Mouse (Mus musculus): ENCODE measurements around the gene Cacna1e. TPM values are rescaled to one million over a fixed set of nuclear protein-coding genes. Genes with fewer than 3 reads are reported as not detected.

Cacna1e gene
- polyA plus RNA-seq, 1 experiment from 2014 or later, result 0.39 TPM

DNA sequence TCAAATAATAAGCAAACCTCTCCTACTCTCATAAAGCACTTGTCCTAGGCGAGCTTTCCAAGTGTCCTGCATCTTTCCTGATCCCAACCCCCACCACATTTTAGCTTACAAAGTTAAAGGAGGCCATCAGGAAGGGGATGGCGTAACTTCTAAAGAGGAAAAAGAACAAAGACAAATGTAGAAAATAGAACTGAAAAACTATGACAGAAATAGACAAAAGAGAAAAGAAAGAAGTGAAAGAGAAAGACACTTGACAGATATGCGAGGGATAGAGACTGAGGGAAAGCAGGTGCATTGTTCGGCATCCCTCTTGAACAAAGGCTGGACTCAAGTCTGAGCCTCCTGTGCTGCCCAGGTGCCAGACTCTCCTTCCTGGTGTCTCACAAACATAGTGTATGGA is 246.5 kb downstream of the Cacna1e start:
- WGBS, result 67% methylated on average over 4 of the region's 4 CpGs
- Histone ChIP-seq H3K4me2 (replicated peaks; ENCODE audit: low read depth) (no peak overlapping the region), H3K27me3 (ENCODE audit: control insufficient read depth, insufficient read depth, low read length) (no peaks in the 10 kb centered on the region), H3K9ac (ENCODE audit: low read length) (no peak overlapping the region), H3K36me3 (ENCODE audit: control insufficient read depth, insufficient read depth, low read length) (no peaks in the 10 kb centered on the region), H3K4me1 (replicated peaks; ENCODE audit: control insufficient read depth, insufficient read depth) (no peaks in the 10 kb centered on the region), H3K9me3 (ENCODE audit: control insufficient read depth, low read length) (no peaks in the 10 kb centered on the region), H3K4me3 (ENCODE audit: low read depth, low read length) (no peak overlapping the region), H3K27ac (replicated peaks) (no peak overlapping the region)
- DNase-seq (ENCODE audit: low spot score) (no peak), ATAC-seq (ENCODE audit: low FRiP score, low TSS enrichment) (no peak)
- no peak for TF ChIP-seq CTCF (IDR thresholded peaks at IDR 0.05; ENCODE audit: low read depth)
- no peak for TF ChIP-seq EP300 (optimal IDR thresholded peaks at IDR 0.05)

DNA sequence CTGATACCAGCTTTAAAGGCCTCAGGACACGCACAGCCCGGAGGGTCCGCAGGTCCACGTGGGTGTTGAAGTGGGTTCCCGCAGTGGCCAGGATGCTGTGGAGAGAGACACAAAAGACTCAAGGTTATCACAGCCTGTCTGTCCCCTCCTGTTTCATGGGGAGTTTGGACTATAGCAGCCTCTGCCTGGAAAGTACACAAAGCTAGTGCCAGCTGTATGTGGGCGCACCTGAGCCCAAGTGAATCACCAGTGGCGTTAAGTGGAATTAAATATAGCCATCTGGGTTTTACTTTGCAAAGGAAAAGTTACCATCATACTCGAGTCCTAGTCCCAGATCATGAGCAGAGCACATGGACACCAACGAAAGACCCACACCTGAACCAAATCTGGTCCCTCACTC is 248.5 kb downstream of the Cacna1e start:
- H3K36me3 ChIP-seq (ENCODE audit: control insufficient read depth, insufficient read depth, low read length), result no peaks in the 10 kb centered on the region
- no peak for ATAC-seq (ENCODE audit: low FRiP score, low TSS enrichment)
- H3K9ac ChIP-seq (ENCODE audit: low read length), result no peak overlapping the region
- H3K4me2 ChIP-seq (replicated peaks; ENCODE audit: low read depth), result no peak overlapping the region
- TF ChIP-seq EP300 (optimal IDR thresholded peaks at IDR 0.05) (no peak), CTCF (IDR thresholded peaks at IDR 0.05; ENCODE audit: low read depth) (no peak)
- H3K4me3 ChIP-seq (ENCODE audit: low read depth, low read length), result no peak overlapping the region
- no peaks in the 10 kb centered on the region for H3K4me1 ChIP-seq (replicated peaks; ENCODE audit: control insufficient read depth, insufficient read depth)
- H3K9me3 ChIP-seq (ENCODE audit: control insufficient read depth, low read length), result no peaks in the 10 kb centered on the region
- 86% methylated on average over 9 of the region's 9 CpGs for WGBS
- DNase-seq (ENCODE audit: low spot score), result no peak
- H3K27ac ChIP-seq (replicated peaks), result no peak overlapping the region
- H3K27me3 ChIP-seq (ENCODE audit: control insufficient read depth, insufficient read depth, low read length), result no peaks in the 10 kb centered on the region

GRCm38 (mm10) chr1:154632886-154633285 is 251.4 kb downstream of the Cacna1e start:
- TF ChIP-seq CTCF (IDR thresholded peaks at IDR 0.05; ENCODE audit: low read depth), result no peak
- TF ChIP-seq EP300 (optimal IDR thresholded peaks at IDR 0.05), result no peak
- ATAC-seq (ENCODE audit: low FRiP score, low TSS enrichment), result no peak
- DNase-seq (ENCODE audit: low spot score), result no peak

GRCm38 (mm10) chr1:154622666-154623653 is 261.3 kb downstream of the Cacna1e start:
- Histone ChIP-seq H3K27me3 (ENCODE audit: control insufficient read depth, insufficient read depth, low read length) (no peaks in the 10 kb centered on the region), H3K4me2 (replicated peaks; ENCODE audit: low read depth) (no peak overlapping the region), H3K36me3 (ENCODE audit: control insufficient read depth, insufficient read depth, low read length) (no peaks in the 10 kb centered on the region), H3K9me3 (ENCODE audit: control insufficient read depth, low read length) (no peaks in the 10 kb centered on the region), H3K27ac (replicated peaks) (no peak overlapping the region), H3K9ac (ENCODE audit: low read length) (no peak overlapping the region), H3K4me1 (replicated peaks; ENCODE audit: control insufficient read depth, insufficient read depth) (no peaks in the 10 kb centered on the region), H3K4me3 (ENCODE audit: low read depth, low read length) (no peak overlapping the region)
- ATAC-seq (ENCODE audit: low FRiP score, low TSS enrichment) (no peak), DNase-seq (ENCODE audit: low spot score) (no peak)
- 72% methylated on average over 16 of the region's 16 CpGs for WGBS
- TF ChIP-seq EP300 (optimal IDR thresholded peaks at IDR 0.05) (no peak), CTCF (IDR thresholded peaks at IDR 0.05; ENCODE audit: low read depth) (no peak)

More at GRCm38 (mm10) chr1:154632886-154633285, 251.4 kb downstream of the Cacna1e start:
- H3K27ac ChIP-seq (replicated peaks), result no peak overlapping the region
- H3K4me1 ChIP-seq (replicated peaks; ENCODE audit: control insufficient read depth, insufficient read depth), result no peaks in the 10 kb centered on the region
- no peak overlapping the region for H3K4me3 ChIP-seq (ENCODE audit: low read depth, low read length)
- no peak overlapping the region for H3K9ac ChIP-seq (ENCODE audit: low read length)
- WGBS, result 73% methylated on average over 2 of the region's 2 CpGs
- no peaks in the 10 kb centered on the region for H3K27me3 ChIP-seq (ENCODE audit: control insufficient read depth, insufficient read depth, low read length)
- no peaks in the 10 kb centered on the region for H3K36me3 ChIP-seq (ENCODE audit: control insufficient read depth, insufficient read depth, low read length)
- H3K9me3 ChIP-seq (ENCODE audit: control insufficient read depth, low read length), result no peaks in the 10 kb centered on the region
- no peak overlapping the region for H3K4me2 ChIP-seq (replicated peaks; ENCODE audit: low read depth)

DNA sequence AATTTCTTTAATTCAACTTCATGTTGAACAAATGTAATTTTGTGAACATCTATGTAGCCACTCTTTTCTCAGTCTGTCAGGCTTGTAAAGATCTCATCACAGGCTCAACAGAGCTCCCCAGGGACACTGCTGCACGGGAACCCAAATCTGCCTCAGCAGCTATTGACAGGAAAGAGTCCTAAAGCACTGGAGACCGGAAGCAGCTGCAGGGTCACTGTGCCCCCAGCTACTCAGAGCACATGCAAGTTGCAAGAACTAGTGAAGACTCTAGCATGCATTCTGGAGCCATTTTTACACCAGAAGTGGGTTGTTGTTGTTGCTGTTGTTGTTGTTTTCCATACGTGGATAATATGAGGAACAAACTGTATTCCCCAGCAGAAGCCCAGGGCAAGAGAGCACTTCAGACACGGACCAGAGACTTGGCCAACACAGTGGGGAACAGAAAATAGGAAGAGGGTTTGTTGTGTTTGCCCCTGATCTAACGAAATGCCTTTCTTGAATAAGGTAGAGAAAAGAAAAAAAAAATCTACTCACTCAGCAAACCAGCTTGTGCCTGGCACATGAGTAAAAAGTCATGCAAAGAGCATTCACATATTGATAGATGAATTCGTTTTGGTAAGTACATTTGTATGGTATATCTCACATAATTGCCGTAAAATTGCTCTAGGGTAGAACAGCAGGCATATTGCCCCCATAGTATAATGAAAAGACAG is 266.4 kb downstream of the Cacna1e start:
- Histone ChIP-seq H3K9ac (ENCODE audit: low read length) (no peak overlapping the region), H3K4me1 (replicated peaks; ENCODE audit: control insufficient read depth, insufficient read depth) (no peaks in the 10 kb centered on the region), H3K36me3 (ENCODE audit: control insufficient read depth, insufficient read depth, low read length) (no peaks in the 10 kb centered on the region), H3K27ac (replicated peaks) (no peak overlapping the region), H3K9me3 (ENCODE audit: control insufficient read depth, low read length) (no peaks in the 10 kb centered on the region), H3K27me3 (ENCODE audit: control insufficient read depth, insufficient read depth, low read length) (no peaks in the 10 kb centered on the region), H3K4me2 (replicated peaks; ENCODE audit: low read depth) (no peak overlapping the region), H3K4me3 (ENCODE audit: low read depth, low read length) (no peak overlapping the region)
- 60% methylated on average over 7 of the region's 7 CpGs for whole genome bisulfite sequencing
- ATAC-seq (ENCODE audit: low FRiP score, low TSS enrichment), result no peak
- TF ChIP-seq CTCF (IDR thresholded peaks at IDR 0.05; ENCODE audit: low read depth) (no peak), EP300 (optimal IDR thresholded peaks at IDR 0.05) (no peak)
- DNase-seq (ENCODE audit: low spot score), result no peak
